Mouse (Mus musculus) stomach, embryonic 16.5 days (tissue): ENCODE data around the gene A630023A22Rik. TPM values are rescaled to one million over a fixed set of nuclear protein-coding genes. Genes with fewer than 3 reads are reported as not detected.

Experiments
- ATAC-seq: fragments of 200-750 bp; cut with Nextera tagmentation; 2 replicates; pipeline ENCODE4 v1.8.0; 2017; ENCODE audit warnings: moderate number of reproducible peaks, moderate TSS enrichment; ENCODE audit not compliant: insufficient read depth, low FRiP score
- H3K27ac ChIP-seq: fragments of 300-500 bp; sonication (generic); 2 replicates; pipeline ENCODE4 v1.5.1; 2014; ENCODE audit warnings: low read length
- H3K27me3 ChIP-seq: fragments of 300-500 bp; sonication (generic); 2 replicates; pipeline ENCODE4 v1.6.1; 2014; ENCODE audit warnings: low read length, control low read depth, mixed read lengths; ENCODE audit not compliant: control insufficient read depth, insufficient read depth
- H3K36me3 ChIP-seq: fragments of 300-500 bp; sonication (generic); 2 replicates; pipeline ENCODE4 v1.6.1; 2014; ENCODE audit warnings: low read length; ENCODE audit not compliant: control insufficient read depth, insufficient read depth
- H3K4me1 ChIP-seq: fragments of 300-500 bp; sonication (generic); 2 replicates; pipeline ENCODE4 v1.6.1; 2014; ENCODE audit warnings: low read length, control low read depth, mixed read lengths; ENCODE audit not compliant: control insufficient read depth, insufficient read depth
- H3K4me2 ChIP-seq: fragments of 300-500 bp; sonication (generic); 2 replicates; pipeline ENCODE4 v1.6.1; 2014; ENCODE audit warnings: low read depth, low read length, mixed read lengths
- H3K4me3 ChIP-seq: fragments of 300-500 bp; sonication (generic); replicated peaks from 2 replicates; pipeline ENCODE4 v1.5.1; 2014; ENCODE audit warnings: mild to moderate bottlenecking, low read length
- H3K9ac ChIP-seq: fragments of 300-500 bp; sonication (generic); 2 replicates; pipeline ENCODE4 v1.6.1; 2014; ENCODE audit warnings: low read length
- H3K9me3 ChIP-seq: fragments of 300-500 bp; sonication (generic); replicated peaks from 2 replicates; pipeline ENCODE4 v1.6.1; 2016; ENCODE audit warnings: low read length, control low read depth; ENCODE audit not compliant: control insufficient read depth
- WGBS: fragments of 180-500 bp; shearing (Covaris S2); extraction: QIAGEN DNeasy Blood & Tissue Kit; methylation state at CpG from one replicate; pipeline ENCODE4 v1.1.7; 2014; 5-methylcytosine and 5-hydroxymethylcytosine counted together
- polyA plus RNA-seq: library from polyadenylated mRNA; unstranded; fragments of >200 nt; fragmentation: Nextera tagmentation; extraction: Ambion mirVana; gene quantifications from 2 replicates; pipeline ENCODE4 v1.2.1, GENCODE M21; 2015

The A630023A22Rik gene
- polyA plus RNA-seq, 1 experiment from 2014 or later = 0.43 TPM

DNA sequence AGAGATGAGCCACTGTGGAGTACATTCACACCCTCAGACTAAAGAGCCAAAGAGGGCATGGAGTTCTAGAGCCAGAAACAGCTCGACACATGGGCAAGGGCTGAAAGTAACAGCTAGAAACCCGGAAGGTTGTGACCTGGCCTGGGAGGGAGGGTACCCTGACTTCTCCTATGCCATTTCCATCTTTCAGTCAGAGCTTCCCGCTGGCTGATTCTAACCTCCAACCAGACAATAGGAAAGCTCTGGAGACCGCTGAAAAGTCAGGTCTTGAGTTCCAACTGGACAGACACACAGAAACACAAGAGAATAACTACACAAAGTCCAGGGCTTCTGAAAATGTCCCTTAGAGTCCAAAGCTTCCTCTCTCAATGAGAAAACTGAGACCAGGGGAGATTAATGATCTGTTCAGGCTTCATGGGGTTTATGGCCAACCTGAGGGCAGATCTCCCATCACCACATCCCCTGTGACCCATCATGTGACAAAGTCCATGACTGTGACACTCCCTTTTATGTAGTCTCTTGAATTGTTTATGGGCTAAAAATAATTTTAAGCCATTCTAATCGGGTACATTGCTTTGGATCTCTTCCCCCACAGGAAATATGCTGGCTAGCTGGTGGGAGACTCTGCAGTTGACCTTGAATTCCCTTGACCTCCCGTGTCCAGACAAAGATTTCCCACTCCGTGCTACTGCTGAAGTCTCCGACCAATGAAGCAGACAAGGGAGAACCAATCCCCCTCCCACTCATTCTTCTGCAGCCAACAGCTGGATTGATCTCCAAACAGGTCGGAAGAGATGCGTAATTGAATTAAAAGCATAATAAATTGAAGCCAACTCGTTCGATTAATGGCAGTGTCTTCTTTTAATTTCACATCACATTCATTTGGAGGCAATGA is 17.7 kb upstream of the A630023A22Rik start:
- WGBS = 76% methylated on average over 12 of the region's 12 CpGs
- H3K4me2 ChIP-seq = no peak overlapping the region
- ATAC-seq = no peak

DNA sequence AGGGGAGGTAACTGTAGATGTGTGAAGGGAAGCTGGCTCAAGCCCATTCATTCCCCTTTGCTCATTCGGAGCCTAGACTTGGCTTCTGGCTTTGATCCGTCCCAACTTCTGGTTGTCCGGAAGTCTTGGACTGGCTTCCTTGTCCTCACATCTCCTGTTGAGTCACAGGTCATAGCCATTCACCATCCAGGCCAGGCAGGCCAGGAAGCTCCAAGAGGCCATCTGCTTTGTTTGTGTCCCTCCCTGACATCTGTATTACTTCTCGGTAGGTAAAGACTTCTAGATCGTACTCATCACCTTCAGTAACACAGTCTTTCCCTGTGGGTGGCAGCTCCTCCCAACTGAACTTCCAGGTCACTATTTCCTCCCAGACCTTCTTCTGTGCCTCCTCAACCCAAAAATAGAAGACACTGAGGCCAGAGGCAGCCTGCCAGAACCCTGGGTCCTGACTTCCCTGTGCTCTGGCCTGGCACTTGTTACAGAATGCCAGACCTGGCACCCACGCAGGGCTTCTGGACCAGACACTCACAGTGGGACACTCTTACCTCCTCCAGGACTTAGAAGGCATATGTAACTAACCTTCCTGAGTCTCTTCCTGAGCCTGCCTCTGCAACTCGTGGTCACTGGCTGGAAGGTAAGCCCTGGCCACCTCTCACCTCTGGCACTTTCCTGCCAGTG is 16.6 kb upstream of the A630023A22Rik start:
- Histone ChIP-seq H3K4me2 (no peak overlapping the region), H3K27me3 (no peaks in the 10 kb centered on the region), H3K4me1 (no peaks in the 10 kb centered on the region), H3K4me3 (no peak overlapping the region), H3K9me3 (no peaks in the 10 kb centered on the region), H3K36me3 (no peaks in the 10 kb centered on the region), H3K9ac (no peak overlapping the region), H3K27ac (no peak overlapping the region)
- no peak for ATAC-seq
- WGBS = 72% methylated on average over 7 of the region's 7 CpGs

More for the DNA sequence above, 17.7 kb upstream of the A630023A22Rik start:
- H3K4me1 ChIP-seq = no peaks in the 10 kb centered on the region
- no peaks in the 10 kb centered on the region for H3K36me3 ChIP-seq
- no peak overlapping the region for H3K27ac ChIP-seq
- H3K27me3 ChIP-seq = no peaks in the 10 kb centered on the region
- no peak overlapping the region for H3K4me3 ChIP-seq
- no peaks in the 10 kb centered on the region for H3K9me3 ChIP-seq
- no peak overlapping the region for H3K9ac ChIP-seq

- no peak overlapping the region for H3K27ac ChIP-seq
- H3K27me3 ChIP-seq = no peaks in the 10 kb centered on the region
- no peaks in the 10 kb centered on the region for H3K36me3 ChIP-seq
- no peaks in the 10 kb centered on the region for H3K4me1 ChIP-seq
- H3K9me3 ChIP-seq = no peaks in the 10 kb centered on the region
- no peak overlapping the region for H3K9ac ChIP-seq
- no peak overlapping the region for H3K4me2 ChIP-seq
- WGBS = 82% methylated on average over 4 of the region's 4 CpGs
- H3K4me3 ChIP-seq = no peak overlapping the region
- ATAC-seq = no peak
Observed at GRCm38 (mm10) chr14:34114311-34114710, 11.8 kb upstream of the A630023A22Rik start.

- H3K27me3 ChIP-seq = no peaks in the 10 kb centered on the region
- H3K36me3 ChIP-seq = no peaks in the 10 kb centered on the region
- ATAC-seq = no peak
- no peaks in the 10 kb centered on the region for H3K9me3 ChIP-seq
- no peak overlapping the region for H3K9ac ChIP-seq
- no peak overlapping the region for H3K4me2 ChIP-seq
- no peak overlapping the region for H3K4me3 ChIP-seq
- 74% methylated on average over 4 of the region's 4 CpGs for WGBS
- peaks cover 6% of the 10 kb centered on the region; the same call in 1 of the 2 replicates for H3K4me1 ChIP-seq
- no peak overlapping the region for H3K27ac ChIP-seq
Observed at GRCm38 (mm10) chr14:34107594-34107993, 5.0 kb upstream of the A630023A22Rik start.

- Histone ChIP-seq H3K4me3 (no peak overlapping the region), H3K4me2 (no peak overlapping the region), H3K27ac (no peak overlapping the region), H3K9me3 (no peaks in the 10 kb centered on the region), H3K9ac (no peak overlapping the region), H3K27me3 (no peaks in the 10 kb centered on the region), H3K36me3 (no peaks in the 10 kb centered on the region), H3K4me1 (peaks cover 12% of the 10 kb centered on the region; the same call in 1 of the 2 replicates)
- WGBS = 56% methylated on average over 12 of the region's 12 CpGs
- ATAC-seq = no peak
Observed at GRCm38 (mm10) chr14:34106389-34107062, 4.0 kb upstream of the A630023A22Rik start.

DNA sequence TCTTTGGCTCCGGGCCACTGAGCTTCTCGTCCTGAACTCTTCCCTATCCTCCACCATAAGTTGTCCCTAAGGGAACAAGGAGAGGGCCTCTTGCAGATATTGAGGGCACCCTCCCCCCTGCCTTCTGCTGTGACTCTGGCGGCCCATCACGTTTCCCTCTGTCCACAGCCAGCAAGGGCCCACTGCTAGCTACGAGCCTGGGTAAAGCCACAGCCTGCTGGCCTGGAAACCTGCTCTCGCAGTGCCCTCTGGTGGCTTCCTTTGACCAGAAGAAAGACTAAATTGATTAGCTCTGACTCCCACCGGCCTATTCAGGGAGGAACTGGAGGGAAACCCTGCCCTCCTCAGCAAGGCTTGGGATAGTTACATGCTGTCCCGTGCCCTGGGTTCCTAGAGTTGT is 2.3 kb upstream of the A630023A22Rik start:
- H3K9ac ChIP-seq = no peak overlapping the region
- no peaks in the 10 kb centered on the region for H3K36me3 ChIP-seq
- peaks cover 12% of the 10 kb centered on the region; the same call in 1 of the 2 replicates for H3K4me1 ChIP-seq
- H3K27me3 ChIP-seq = no peaks in the 10 kb centered on the region
- H3K9me3 ChIP-seq = no peaks in the 10 kb centered on the region
- 22% methylated on average over 8 of the region's 8 CpGs for WGBS
- peak; percentile 14; the same call in 1 of the 2 replicates for ATAC-seq
- H3K4me2 ChIP-seq = no peak overlapping the region
- no peak overlapping the region for H3K4me3 ChIP-seq
- no peak overlapping the region for H3K27ac ChIP-seq

GRCm38 (mm10) chr14:34103855-34104254 is 1.3 kb upstream of the A630023A22Rik start:
- peaks cover 12% of the 10 kb centered on the region; the same call in 1 of the 2 replicates for H3K4me1 ChIP-seq
- no peak overlapping the region for H3K27ac ChIP-seq
- H3K27me3 ChIP-seq = no peaks in the 10 kb centered on the region
- H3K4me2 ChIP-seq = no peak overlapping the region
- no peak for ATAC-seq
- H3K36me3 ChIP-seq = no peaks in the 10 kb centered on the region
- H3K9ac ChIP-seq = no peak overlapping the region
- H3K9me3 ChIP-seq = no peaks in the 10 kb centered on the region
- WGBS = 55% methylated on average over 3 of the region's 3 CpGs
- no peak overlapping the region for H3K4me3 ChIP-seq

- WGBS = 71% methylated on average over 5 of the region's 5 CpGs
- Histone ChIP-seq H3K9me3 (no peaks in the 10 kb centered on the region), H3K27ac (no peak overlapping the region), H3K4me2 (no peak overlapping the region), H3K36me3 (no peaks in the 10 kb centered on the region), H3K27me3 (no peaks in the 10 kb centered on the region), H3K4me1 (no peaks in the 10 kb centered on the region), H3K4me3 (no peak overlapping the region), H3K9ac (no peak overlapping the region)
- no peak for ATAC-seq
Observed at GRCm38 (mm10) chr14:34096161-34096560, 6.4 kb downstream of the A630023A22Rik start.

DNA sequence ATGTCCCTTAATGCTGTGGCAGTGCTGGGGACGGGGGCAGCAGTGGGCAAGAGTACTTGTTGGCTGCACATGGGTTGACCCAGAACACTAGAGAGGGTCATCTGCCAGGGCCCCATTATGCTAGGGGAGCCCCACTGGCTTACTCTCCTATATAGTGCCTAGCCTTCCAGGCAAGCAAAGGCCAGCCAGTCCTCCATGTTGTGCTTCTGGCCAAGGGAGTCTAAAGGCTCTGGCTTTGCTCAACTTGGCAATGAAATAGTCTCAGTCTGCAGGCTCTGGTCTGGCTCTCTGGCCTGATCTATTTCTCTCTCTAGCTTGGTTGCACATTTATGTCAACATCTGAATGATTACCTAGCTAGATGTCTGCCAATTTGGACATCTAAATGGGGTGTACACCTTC is 9.7 kb downstream of the A630023A22Rik start:
- Histone ChIP-seq H3K27me3 (no peaks in the 10 kb centered on the region), H3K27ac (no peak overlapping the region), H3K4me1 (no peaks in the 10 kb centered on the region), H3K9me3 (no peaks in the 10 kb centered on the region), H3K36me3 (no peaks in the 10 kb centered on the region), H3K9ac (no peak overlapping the region), H3K4me3 (no peak overlapping the region), H3K4me2 (no peak overlapping the region)
- 64% methylated on average over 1 of the region's 1 CpGs for WGBS
- ATAC-seq = no peak
